1 mouse cellular context compared by ENCODE assay signal in the genomic region with DNA sequence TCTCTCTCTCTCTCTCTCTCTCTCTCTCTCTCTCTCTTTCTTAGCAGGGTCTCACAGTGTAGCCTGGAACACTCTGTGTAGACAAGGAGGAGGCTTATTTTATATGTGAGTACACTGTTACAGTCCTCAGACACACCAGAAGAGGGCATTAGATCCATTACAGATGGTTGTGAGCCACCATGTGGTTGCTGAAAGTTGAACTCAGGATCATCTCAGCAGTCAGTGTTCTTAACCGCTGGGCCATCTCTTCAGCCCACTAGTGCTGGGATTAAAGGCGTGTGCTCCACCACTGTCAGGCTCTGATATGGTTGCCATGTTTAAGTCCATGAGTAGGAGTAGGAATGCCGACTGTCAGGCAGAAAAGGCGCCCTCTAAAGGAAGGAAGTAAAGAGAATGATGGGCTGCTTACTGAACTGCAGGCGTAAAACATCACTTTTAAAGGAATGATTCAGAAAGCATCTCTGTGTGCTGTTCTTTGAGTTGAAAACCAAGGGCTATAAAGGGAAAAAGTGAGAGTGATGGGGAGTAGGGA.
A peak's percentile ranks its signal among the peaks of the same experiment; 100 is the strongest.
TF ChIP-seq lines count a peak whose summit lies in the region.

No protein-coding gene starts in this region.

TF ChIP-seq in CH12.LX, 34 proteins besides CTCF, POLR2A, EP300 and RAD21:
- TF ChIP-seq MAX (IDR thresholded peaks at IDR 0.05; ENCODE audit: low read length) (no peak), ZKSCAN1 (IDR thresholded peaks at IDR 0.05; ENCODE audit: borderline replicate concordance, low read depth, low read length) (no peak), CHD1 (IDR thresholded peaks at IDR 0.05; ENCODE audit: low read depth, low read length) (no peak), RCOR1 (conservative IDR thresholded peaks at IDR 0.05; ENCODE audit: low read depth, low read length) (no peak), PAX5 (IDR thresholded peaks at IDR 0.05; ENCODE audit: low read length) (no peak), ELF1 (IDR thresholded peaks at IDR 0.05; ENCODE audit: low read depth, low read length) (no peak), MAZ (IDR thresholded peaks at IDR 0.05; ENCODE audit: low read depth, low read length) (no peak), SIN3A (IDR thresholded peaks at IDR 0.05; ENCODE audit: low read length) (0 out of 2 replicates have a peak, but pooled peaks have one; percentile 24), BHLHE40 (IDR thresholded peaks at IDR 0.05; ENCODE audit: low read depth, low read length) (no peak), TCF12 (IDR thresholded peaks at IDR 0.05; ENCODE audit: low read depth, low read length) (no peak), TBP (conservative IDR thresholded peaks at IDR 0.05; ENCODE audit: low read depth, low read length) (no peak), MYC (IDR thresholded peaks at IDR 0.05; ENCODE audit: low read depth, low read length) (0 out of 2 replicates have a peak, but pooled peaks have one; percentile 64), USF2 (conservative IDR thresholded peaks at IDR 0.05; ENCODE audit: low read depth, low read length) (no peak), IRF4 (IDR thresholded peaks at IDR 0.05; ENCODE audit: low read depth, low read length) (no peak), NRF1 (IDR thresholded peaks at IDR 0.05; ENCODE audit: low read depth, low read length) (no peak)
